Mouse (Mus musculus) layer of hippocampus, adult 9-11 months (tissue): Measurements from ENCODE around the gene Fndc5.

Experiments
- DNase-seq: peaks from one replicate; pipeline ENCODE4 v3.0.0; 2022

Fndc5 gene

GRCm38 (mm10) chr4:129136579-129137391 lies at the start of gene Fndc5:
TSS of gene Fndc5 (plus strand) at chr4:129136999.
- no peak for DNase-seq

- no peak for DNase-seq
Measured at GRCm38 (mm10) chr4:129087850-129088249, 48.9 kb upstream of the Fndc5 start.

DNA sequence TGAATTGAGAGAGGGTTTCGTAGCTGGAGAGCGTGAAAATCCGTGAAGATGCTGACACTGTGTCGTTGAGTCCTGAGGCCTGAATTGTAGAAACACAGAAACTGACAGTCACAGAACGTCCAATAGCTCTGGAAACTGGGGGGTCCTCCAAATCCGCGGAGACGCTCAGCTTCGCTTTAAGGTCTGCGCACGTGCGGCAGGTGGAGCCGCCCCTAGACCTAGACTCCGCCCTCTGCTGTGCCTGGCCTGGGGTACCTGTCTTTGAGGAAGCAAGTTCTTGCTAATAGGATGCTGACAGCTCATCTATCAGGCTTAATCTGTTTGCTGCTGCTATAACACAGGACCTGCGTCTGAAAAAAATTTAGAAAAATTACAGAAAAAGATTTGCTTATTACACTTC lies 41.5 kb upstream of the Fndc5 start:
- DNase-seq, result no peak

GRCm38 (mm10) chr4:129097006-129097405 lies 39.8 kb upstream of the Fndc5 start:
- DNase-seq, result no peak

DNA sequence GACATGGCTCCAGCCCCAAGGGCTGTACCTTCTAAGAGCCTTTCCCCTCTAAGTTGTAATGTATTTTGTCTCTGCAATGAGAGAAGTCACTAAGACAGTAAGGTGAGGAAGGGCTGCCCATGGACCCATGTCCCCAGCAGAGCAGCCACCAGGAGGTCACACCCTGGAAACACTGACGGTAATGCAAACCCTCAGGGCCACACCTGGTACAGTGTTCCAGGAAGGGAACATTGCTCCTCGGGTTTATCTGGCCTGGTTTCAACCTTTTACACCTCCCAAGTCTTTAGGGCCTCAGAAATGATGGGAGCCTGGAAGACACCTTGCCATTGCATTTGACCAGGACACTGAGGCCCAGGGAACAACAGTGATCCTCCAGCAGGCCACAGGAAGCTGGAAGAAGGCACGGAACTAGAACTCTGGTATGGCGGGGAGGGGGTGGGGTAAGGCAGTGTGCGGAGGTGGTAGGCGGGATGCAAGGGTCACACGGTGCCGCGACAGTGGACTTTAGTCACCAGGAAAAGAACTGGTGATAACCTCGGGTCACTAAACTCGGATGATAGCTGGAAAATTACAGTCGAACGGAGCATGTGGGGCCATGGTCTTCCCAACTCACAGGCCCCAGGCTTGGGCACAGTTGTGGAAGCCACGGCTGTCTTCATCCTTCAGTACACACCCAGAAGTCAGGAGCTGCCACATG lies 34.5 kb upstream of the Fndc5 start:
- DNase-seq, result no peak

DNA sequence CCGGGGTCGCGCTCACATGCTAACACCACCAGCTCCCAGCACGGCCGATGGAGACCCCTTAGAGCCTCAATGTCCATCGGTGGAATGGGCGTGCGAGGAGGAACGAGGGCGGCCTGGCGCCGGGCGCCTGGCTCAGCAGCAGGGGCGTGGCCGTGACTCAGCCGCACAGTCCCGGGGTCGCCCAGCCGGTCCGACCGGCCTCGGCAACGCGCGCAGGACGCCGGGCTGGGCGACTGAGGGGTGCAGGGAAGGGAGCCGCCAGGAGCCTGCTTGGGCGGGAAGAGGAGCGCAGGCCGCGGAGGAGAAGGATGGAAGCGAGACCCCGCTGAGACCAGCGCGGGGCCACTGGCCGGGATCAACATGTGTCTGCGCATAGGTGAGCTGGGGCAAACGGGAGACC lies 31.4 kb upstream of the Fndc5 start, which contains the start of gene Tmem54:
Tmem54 (plus strand) TSS at position 193 of the 400 bp plus-strand sequence.
- no peak for DNase-seq

GRCm38 (mm10) chr4:129106073-129106472 lies 30.7 kb upstream of the Fndc5 start:
- DNase-seq, result no peak

- no peak for DNase-seq
Measured at GRCm38 (mm10) chr4:129107348-129107899, 29.4 kb upstream of the Fndc5 start.

- DNase-seq, result no peak
Measured at GRCm38 (mm10) chr4:129108624-129109023, 28.2 kb upstream of the Fndc5 start.

- DNase-seq, result no peak
Measured at GRCm38 (mm10) chr4:129110804-129111203, 26.0 kb upstream of the Fndc5 start.

DNA sequence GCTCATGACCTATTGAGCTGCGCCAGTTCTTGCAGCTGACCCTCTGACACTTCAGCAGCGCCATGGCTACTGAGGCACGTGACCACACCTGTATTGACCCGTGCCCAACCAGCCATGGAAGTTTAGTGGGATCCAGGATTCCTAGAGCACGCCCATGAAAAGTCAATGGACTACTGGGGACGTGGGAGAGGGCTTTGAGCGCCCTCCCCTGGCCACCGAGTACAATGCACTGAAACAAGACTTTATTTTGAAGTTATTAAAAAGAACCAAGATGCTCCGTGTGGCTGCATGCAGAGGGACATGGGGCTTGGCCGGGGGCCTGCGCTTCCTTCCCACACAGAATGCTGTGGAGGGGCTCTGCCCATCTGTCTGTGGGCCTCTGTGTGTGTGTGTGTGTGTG lies 25.4 kb upstream of the Fndc5 start:
- no peak for DNase-seq

- DNase-seq, result no peak
Measured at GRCm38 (mm10) chr4:129112231-129112630, 24.6 kb upstream of the Fndc5 start.

GRCm38 (mm10) chr4:129113083-129113988 lies 23.5 kb upstream of the Fndc5 start:
- peak; percentile 93 for DNase-seq

GRCm38 (mm10) chr4:129116703-129117102 lies 20.1 kb upstream of the Fndc5 start:
- DNase-seq, result no peak

GRCm38 (mm10) chr4:129117720-129118510 lies 18.9 kb upstream of the Fndc5 start:
- DNase-seq, result no peak

DNA sequence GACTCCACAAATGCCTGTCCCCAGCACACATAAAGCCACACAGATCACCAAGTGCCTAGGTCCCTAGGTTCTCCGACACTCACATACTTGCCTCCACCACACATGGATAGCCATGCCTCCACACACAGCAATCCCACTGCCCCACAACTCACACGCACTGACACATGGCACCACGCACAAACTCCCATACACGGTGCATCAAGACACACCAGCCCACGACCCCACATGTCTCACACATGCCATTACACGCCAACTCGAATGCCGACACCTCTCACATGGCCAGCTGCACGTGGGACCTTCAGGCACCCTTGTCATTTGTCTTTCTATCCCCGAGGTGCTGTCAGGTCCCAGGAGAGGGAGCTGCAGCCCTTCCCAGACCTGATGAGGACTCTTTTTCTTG lies 17.1 kb upstream of the Fndc5 start:
- DNase-seq, result no peak

GRCm38 (mm10) chr4:129120520-129121445 lies 16.0 kb upstream of the Fndc5 start:
- peak; percentile 81 for DNase-seq

DNA sequence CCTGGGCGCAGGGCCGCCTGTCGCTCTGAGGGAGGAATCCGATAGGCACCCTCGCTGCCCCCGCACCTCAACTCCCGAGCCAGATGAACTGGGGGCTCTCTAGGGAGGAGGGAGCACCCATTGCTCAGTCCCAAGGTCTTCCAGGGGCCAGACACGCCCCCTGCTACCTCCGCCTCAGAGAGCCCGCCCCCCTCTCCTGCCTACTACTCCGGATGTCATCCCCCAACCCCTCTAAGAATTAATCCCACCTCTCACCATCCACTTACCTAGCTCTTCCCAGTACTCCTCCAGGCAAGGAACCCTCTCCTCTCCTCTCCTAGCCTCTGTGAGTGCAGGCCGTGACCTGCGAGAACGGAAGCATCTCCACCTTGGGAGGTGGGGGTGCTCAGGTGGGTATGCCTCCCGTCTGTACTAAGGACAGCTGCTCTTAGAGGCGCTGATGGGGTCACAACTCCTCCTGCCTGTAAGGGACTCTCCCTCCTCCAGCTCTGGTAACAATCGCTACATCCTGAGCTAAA lies 15.2 kb upstream of the Fndc5 start, which contains the start of gene Hpca:
Hpca (minus strand) TSS at position 468 of the 518 bp plus-strand sequence.
- DNase-seq, result no peak

DNA sequence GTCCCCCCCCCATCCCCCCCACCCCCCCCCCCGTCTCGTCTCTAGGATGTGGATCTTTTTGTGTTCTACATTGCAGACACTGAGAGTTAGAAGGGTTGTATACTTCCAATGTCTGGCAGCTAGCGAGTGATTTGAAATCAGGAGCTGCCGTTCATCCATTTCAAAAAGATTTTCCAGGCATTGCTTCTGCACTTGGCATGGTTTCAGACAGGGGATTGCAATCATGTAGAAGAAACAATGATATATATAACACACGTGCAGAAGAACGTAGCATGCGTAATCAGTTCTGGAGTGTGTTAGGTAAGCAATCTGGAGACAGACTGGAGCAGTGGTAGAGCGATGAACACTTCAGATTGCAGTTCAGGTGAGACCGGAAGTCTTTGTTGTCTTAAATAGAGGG lies 14.7 kb upstream of the Fndc5 start:
- DNase-seq, result no peak

DNA sequence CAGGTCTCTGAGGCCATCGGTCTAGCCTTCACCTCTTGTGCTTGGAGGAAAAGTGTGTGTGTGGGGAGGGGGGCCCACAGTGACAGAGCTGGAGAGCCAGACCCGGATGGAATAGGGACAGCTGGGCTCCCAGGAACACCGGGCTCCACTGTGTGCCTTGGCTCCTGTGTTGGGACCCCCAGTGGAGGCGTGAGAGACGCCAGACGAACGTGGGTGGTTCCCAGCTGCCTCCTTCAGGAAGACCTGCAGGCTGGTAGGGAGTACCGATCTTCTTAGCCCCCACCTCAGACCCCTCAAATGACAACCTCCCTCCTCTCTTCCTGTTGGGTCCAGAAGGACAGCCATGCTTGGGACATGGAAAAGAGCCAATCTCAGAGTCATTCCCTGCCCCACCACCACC lies 14.1 kb upstream of the Fndc5 start:
- DNase-seq, result peak; percentile 85
